Mouse (Mus musculus) heart, adult 18-20 months (tissue): ENCODE measurements around the gene Abtb2. TPM values are rescaled to one million over a fixed set of nuclear protein-coding genes. Genes with fewer than 3 reads are reported as not detected.
A peak's percentile ranks its signal among the peaks of the same experiment; 100 is the strongest.

Experiments used
- DNase-seq, 2 experiments: peaks; one replicate each; pipeline ENCODE4 v3.0.0; 2021 to 2022; ENCODE audit warnings: mixed read lengths in 1 of 2
- total RNA-seq, 2 experiments: library from RNA; stranded (reverse); gene quantifications; 2 replicates each; pipeline ENCODE4 v1.2.3; 2021

The Abtb2 gene
- total RNA-seq, 2 experiments from 2014 or later = 22.1 to 26.7 TPM

DNA sequence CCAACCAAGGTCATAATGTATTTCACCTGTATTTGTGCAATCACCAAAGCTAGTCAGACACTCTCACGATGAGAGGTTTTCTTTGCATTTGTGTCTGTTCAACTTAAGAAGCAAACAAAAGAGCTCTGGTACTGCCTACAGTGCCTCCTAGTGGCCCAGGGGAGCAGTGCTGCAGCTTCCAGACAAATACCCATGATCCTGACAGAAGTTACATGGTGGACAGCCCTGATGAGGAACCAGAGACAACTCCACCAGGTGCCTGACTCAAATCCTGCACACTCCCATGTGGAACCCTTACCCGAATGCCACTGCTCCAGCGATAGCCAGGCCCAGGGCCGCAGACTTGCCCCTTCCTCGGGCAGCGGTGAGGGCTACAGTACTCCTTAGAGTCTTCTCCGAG lies 177.9 kb downstream of the Abtb2 start:
- peak; percentile 36 to 75 for DNase-seq

- DNase-seq = no peak
Measured at GRCm38 (mm10) chr2:103745481-103745880, 179.4 kb downstream of the Abtb2 start.

DNA sequence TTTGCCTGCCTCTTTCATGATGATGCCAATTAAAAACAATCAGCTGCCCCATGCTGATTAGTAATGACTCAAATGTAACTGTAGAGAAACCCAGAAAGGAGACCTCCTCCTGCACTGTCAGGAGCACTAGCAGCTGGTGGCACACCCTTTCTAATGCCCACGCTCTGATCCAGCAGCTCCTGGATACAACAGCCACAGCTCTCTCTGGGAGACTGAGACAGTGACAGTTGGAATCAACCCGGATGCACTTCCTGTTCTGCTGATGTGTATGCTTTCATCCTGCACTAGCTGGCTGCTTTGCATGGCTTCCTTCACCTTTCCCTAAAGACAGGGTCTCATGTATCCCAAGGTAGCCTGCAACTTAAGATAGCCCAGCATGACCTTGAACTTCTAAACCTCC lies 180.0 kb downstream of the Abtb2 start:
- no peak for DNase-seq

DNA sequence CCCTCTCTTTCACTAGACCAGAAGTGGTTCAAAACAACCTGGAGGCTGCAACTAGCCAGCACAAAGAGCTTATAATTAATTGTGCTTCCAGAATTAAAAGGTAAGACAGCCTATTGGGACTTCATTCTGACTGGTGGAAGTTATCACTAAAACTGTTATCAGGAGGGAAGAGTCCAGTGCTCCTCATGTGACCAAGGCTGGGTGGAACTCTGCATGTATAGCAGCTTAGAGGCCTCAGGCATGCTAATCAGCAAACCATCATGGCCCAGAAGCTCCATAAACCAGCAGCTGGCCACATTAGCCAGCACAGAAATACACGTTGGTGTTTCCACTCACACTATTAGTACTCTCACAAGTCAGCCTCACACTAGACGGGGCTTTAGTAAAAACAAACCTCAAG lies 180.7 kb downstream of the Abtb2 start:
- DNase-seq = no peak

DNA sequence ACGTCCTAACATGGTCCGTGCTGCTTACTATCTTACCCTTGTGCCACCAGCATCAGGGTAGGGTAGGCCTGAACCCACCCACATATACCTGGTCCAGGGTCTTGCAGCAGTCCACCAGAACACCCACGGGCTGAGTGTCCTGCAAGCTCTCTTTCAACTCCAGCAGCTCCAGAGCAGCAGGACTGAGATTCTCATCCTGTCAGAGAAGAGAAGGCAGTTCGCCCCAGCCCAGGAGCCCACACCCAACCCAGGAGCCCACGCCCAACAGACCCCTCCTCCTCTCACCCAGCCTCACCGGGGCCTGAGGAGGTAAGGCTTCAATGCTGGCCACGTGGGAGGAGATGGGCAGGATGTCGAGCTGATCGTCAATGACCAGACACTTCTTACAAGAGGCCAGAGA lies 181.8 kb downstream of the Abtb2 start:
- DNase-seq = no peak

DNA sequence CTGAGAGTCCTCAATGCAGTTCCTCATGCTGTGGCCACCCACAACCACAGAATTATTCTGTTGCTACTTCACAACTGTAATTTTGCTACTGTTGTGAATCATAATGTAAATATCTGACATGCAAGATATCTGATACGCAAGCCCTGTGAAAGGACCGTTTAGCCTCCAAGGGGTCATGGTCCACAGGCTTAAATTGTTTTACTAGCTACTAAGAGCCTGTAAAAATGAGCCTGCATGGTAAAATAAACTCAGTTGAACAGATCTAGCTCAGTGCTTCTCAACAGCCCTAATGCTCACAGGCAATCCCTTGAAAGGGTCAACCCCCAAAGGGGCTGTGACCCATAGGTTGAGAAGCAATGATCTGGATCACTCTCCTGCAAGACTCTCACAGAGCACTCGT lies 183.0 kb downstream of the Abtb2 start:
- no peak for DNase-seq

DNA sequence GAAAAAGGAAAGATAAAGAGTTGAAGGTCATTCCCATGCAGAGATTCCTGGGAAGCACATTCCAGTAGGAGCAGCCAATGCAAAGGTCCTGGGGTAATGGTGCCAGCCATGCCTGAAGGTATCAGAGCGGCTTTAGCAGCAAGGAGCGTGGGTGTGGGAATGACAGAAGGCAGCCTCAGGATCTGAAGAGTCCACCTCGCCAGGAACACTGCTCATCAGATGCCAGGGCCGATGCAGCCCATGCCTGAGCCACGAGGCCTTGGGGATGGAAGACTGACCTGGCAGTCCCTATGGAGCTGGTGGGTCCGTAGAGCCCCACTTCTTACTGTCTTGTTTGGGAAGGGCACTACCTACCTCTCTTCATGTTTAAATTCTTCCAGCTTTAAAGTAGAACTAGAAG lies 185.7 kb downstream of the Abtb2 start:
- DNase-seq = no peak

DNA sequence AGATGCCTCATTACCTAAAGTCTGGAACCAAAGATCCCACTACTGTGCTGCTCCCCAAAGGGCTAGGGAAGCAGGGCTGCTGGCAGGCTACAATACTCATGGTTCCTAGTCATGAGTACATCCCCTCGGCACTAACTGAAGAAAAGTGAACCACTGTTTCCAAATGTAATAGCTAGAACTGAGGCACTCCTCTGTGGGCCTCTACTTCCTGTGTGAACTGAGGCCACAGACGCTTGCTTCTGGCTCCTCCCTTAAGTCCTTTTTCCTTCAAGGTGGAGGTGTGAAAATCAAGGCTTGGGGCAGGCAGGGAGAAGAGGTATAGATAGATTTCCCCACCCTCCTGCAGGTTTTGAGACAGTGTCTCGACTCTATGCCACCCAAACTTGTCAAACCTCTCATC lies 188.5 kb downstream of the Abtb2 start:
- DNase-seq = no peak

DNA sequence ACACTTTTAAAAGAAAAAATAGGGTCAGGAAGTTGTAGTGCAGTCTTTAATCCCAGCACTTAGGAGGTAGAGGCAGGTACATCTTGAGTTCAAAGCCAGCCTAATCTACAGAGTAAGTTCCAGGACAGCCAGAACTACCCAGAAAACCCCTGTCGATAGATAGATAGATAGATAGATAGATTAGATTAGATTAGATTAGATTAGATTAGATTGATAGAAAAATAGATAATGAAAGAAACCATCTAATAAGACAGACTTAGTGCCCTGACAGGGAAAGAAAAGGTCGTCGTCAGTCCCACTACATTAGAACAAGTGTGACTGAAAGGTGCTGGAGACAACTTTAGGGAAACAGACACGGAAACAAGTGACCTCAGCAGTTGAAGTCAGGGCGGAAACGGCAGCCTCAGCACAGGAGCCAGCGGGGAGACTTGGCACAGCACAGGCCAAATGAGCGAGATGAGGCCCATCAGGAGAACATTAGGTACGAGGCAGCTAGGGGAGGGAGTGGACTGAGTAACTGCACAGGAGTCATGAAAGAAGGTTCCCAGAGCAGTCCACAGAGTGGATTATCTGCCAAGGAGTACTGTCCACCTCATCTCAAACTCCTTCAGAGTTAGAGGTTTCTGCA lies 189.5 kb downstream of the Abtb2 start:
- no peak for DNase-seq

GRCm38 (mm10) chr2:103760421-103760820 lies 194.3 kb downstream of the Abtb2 start:
- DNase-seq = no peak

- DNase-seq = peak; percentile 98 to 99
Measured at GRCm38 (mm10) chr2:103760906-103761716, 195.0 kb downstream of the Abtb2 start, which contains the start of gene Nat10. Gene Nat10, minus strand, starts transcription at chr2:103761270.

GRCm38 (mm10) chr2:103761993-103762392 lies 195.9 kb downstream of the Abtb2 start:
- no peak for DNase-seq

DNA sequence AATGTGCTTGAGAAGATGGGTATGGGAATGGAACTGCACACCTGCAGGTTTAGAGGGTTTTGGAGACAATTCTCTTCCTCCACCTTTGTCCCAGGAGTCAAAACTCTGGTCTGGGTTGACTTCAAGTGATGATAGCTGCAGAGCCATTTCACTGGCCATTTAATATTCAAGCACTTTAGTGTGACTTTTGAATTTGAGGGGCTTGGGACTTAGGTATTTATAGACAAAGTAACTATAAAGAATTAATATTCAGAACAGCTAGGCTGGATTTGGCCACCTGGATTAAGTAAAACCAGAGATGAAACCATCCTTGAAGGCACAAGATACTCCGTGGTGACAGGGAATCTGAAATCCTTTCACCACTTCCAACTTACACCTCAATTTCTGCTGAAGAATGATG lies 196.4 kb downstream of the Abtb2 start:
- DNase-seq = no peak

Other genes starting within 250 kb of the Abtb2 start
- not detected for gene Elf5, start 154.6 kb upstream of the Abtb2 start, total RNA-seq
- gene Cat, start 81.2 kb upstream of the Abtb2 start, total RNA-seq = 100 to 1,000 TPM; 220 to 288 TPM
- 10 to 100 TPM; 15.5 to 17.7 TPM for gene Nat10, start 195.0 kb downstream of the Abtb2 start, total RNA-seq
- 100 to 1,000 TPM; 201 to 202 TPM for gene Caprin1, start 231.3 kb downstream of the Abtb2 start, total RNA-seq